Mouse (Mus musculus) liver, adult 2 months (tissue): Measurements from ENCODE around the gene Gjb5.

Experiments used
- CTCF ChIP-seq: fragments of 200-500 bp; IDR thresholded peaks from 2 replicates; pipeline ENCODE4 v1.5.1; 2011; ENCODE audit warnings: low read depth, low read length, control low read depth
- POLR2A ChIP-seq: fragments of 200-500 bp; IDR thresholded peaks from 2 replicates; pipeline ENCODE4 v1.6.1; 2011; ENCODE audit warnings: low read length, control low read depth; ENCODE audit not compliant: insufficient read depth; ENCODE audit errors: extremely low read depth

DNA sequence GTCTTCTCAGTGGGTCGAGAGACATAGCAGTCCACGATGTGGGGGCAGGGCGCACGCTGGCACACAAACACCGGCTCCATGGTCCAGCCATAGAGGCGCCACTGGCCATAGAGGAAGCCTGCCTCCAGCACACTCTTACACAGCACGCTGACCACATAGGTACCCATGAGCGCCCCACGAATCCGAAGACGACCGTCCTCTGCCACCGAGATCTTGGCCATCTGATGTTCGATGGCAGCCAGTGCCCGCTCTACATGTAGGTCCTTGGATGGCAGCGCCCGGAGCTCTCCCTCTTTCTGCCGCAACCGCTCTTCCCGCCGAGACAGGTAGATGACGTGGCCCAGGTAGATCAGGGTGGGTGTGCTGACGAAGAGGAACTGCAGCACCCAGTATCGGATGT, 45.6 kb downstream of the Gjb5 start:
- no peak for TF ChIP-seq POLR2A
- TF ChIP-seq CTCF = no peak
